Mouse (Mus musculus) lung, postnatal 25 days (tissue): Measurements from ENCODE around the gene Megf6.

Experiments
- DNase-seq: peaks from one replicate; pipeline ENCODE4 v3.0.0; 2022; ENCODE audit warnings: low spot score

The Megf6 gene

GRCm38 (mm10) chr4:154159961-154160537 lies 10.5 kb upstream of the Megf6 start:
- DNase-seq, result no peak

GRCm38 (mm10) chr4:154160538-154161390 lies 9.8 kb upstream of the Megf6 start, which contains the start of gene Tprgl:
Gene Tprgl (minus strand): TSS chr4:154160666.
- DNase-seq, result peak; percentile 98

- DNase-seq, result peak; percentile 77
Measured at GRCm38 (mm10) chr4:154163296-154163695, 7.2 kb upstream of the Megf6 start.

- peak; percentile 80 for DNase-seq
Measured at GRCm38 (mm10) chr4:154167053-154167452, 3.5 kb upstream of the Megf6 start.

- DNase-seq, result no peak
Measured at GRCm38 (mm10) chr4:154170021-154170420, 509 bp upstream of the Megf6 start.

GRCm38 (mm10) chr4:154171151-154171930 lies 811 bp downstream of the Megf6 start:
- DNase-seq, result peak; percentile 57

GRCm38 (mm10) chr4:154171931-154172604 lies 1.5 kb downstream of the Megf6 start:
- no peak for DNase-seq

- DNase-seq, result peak; percentile 88
Measured at GRCm38 (mm10) chr4:154177257-154177656, 6.7 kb downstream of the Megf6 start.

- DNase-seq, result peak; percentile 90
Measured at GRCm38 (mm10) chr4:154181001-154181400, 10.5 kb downstream of the Megf6 start.

- peak; percentile 43 for DNase-seq
Measured at GRCm38 (mm10) chr4:154183566-154183965, 13.0 kb downstream of the Megf6 start.

- peak; percentile 64 for DNase-seq
Measured at GRCm38 (mm10) chr4:154185001-154185400, 14.5 kb downstream of the Megf6 start.

GRCm38 (mm10) chr4:154186002-154186537 lies 15.5 kb downstream of the Megf6 start:
- DNase-seq, result peak; percentile 44

GRCm38 (mm10) chr4:154188948-154189347 lies 18.4 kb downstream of the Megf6 start:
- no peak for DNase-seq

GRCm38 (mm10) chr4:154197961-154198360 lies 27.4 kb downstream of the Megf6 start:
- no peak for DNase-seq

GRCm38 (mm10) chr4:154198377-154198961 lies 27.9 kb downstream of the Megf6 start:
- DNase-seq, result no peak

- no peak for DNase-seq
Measured at GRCm38 (mm10) chr4:154201511-154201910, 31.0 kb downstream of the Megf6 start.

GRCm38 (mm10) chr4:154204532-154204931 lies 34.0 kb downstream of the Megf6 start:
- no peak for DNase-seq

- DNase-seq, result peak; percentile 85
Measured at GRCm38 (mm10) chr4:154205392-154205791, 34.9 kb downstream of the Megf6 start.

- DNase-seq, result peak; percentile 64
Measured at GRCm38 (mm10) chr4:154207261-154207660, 36.7 kb downstream of the Megf6 start.

GRCm38 (mm10) chr4:154209054-154209453 lies 38.5 kb downstream of the Megf6 start:
- DNase-seq, result no peak

GRCm38 (mm10) chr4:154209825-154210224 lies 39.3 kb downstream of the Megf6 start:
- DNase-seq, result no peak
